ENCODE assay signal across 8 mouse cellular contexts in the genomic region with DNA sequence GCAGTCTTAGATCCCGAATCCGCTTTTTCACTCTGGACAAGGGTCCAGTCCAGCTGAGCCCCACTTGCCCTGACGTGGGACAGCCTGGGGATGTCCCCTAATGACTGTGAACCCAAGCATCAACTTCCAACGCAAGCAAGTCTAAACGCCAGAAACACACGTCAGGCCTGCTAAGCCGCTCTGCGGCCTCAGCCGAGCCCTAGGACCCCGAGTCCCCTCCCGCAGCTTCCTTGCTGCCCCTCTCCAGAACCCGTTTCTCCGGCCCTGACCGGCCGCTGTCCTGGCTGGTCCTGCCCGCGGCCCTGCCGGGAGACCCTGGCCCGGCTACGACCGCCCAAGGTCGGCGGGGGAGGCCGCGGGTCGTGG. TPM values are rescaled to one million over a fixed set of nuclear protein-coding genes. Genes with fewer than 3 reads are reported as not detected.
DNase-seq lines count a peak whose midpoint lies in the region; ATAC-seq and TF ChIP-seq lines count a peak whose summit lies in the region.

No protein-coding gene starts in this region.

- no peak for TF ChIP-seq EP300 in liver, embryonic 14.5 days (IDR thresholded peaks at IDR 0.05; ENCODE audit: low read depth)

- peaks cover 10% of the 10 kb centered on the region; the same call in 1 of the 2 replicates for H3K4me1 ChIP-seq in lung, embryonic 15.5 days
- peaks cover 9% of the 10 kb centered on the region for H3K4me1 ChIP-seq in brown adipose tissue, adult 24 weeks (ENCODE audit: control insufficient read depth, insufficient read depth, insufficient read length, low read length)
- peaks cover 23% of the 10 kb centered on the region for H3K4me1 ChIP-seq in hindbrain, embryonic 10.5 days (replicated peaks)
- peaks cover 6 to 9% of the 10 kb centered on the region in 2 experiments; a peak in 3 of 4 replicates for H3K4me1 ChIP-seq in liver, embryonic 14.5 days (replicated peaks; ENCODE audit: control insufficient read depth in 2 of 2, insufficient read depth in 2 of 2, low read length in 1 of 2)

- TF ChIP-seq CTCF in liver, embryonic 14.5 days (IDR thresholded peaks at IDR 0.05; ENCODE audit: low read depth), result no peak

- no peaks in the 10 kb centered on the region for H3K27me3 ChIP-seq in lung, embryonic 15.5 days
- H3K27me3 ChIP-seq in hindbrain, embryonic 10.5 days (ENCODE audit: insufficient read depth, poor library complexity, severe bottlenecking), result 0 out of 2 replicates have a peak, but pooled peaks cover 3% of the 10 kb centered on the region
- no peaks in the 10 kb centered on the region for H3K27me3 ChIP-seq in liver, embryonic 14.5 days (ENCODE audit: control insufficient read depth, insufficient read depth, low read length)

- H3K36me3 ChIP-seq in lung, embryonic 15.5 days, result no peaks in the 10 kb centered on the region
- H3K36me3 ChIP-seq in hindbrain, embryonic 10.5 days, result no peaks in the 10 kb centered on the region
- H3K36me3 ChIP-seq in liver, embryonic 14.5 days (replicated peaks; ENCODE audit: control insufficient read depth, insufficient read depth, low read depth), result no peaks in the 10 kb centered on the region

- intact Hi-C loops in left cerebral cortex, postnatal 14 days (cut with DNase I), result no loop called here

- 2% methylated on average over 25 of the region's 26 CpGs for WGBS in lung, embryonic 15.5 days
- WGBS in hindbrain, embryonic 10.5 days, result 2% methylated on average over 26 of the region's 26 CpGs
- WGBS in liver, embryonic 14.5 days (ENCODE audit: insufficient replicate concordance), result 3% methylated on average over 26 of the region's 26 CpGs

- no peak for DNase-seq in lung, postnatal 25 days (ENCODE audit: low spot score)
- no peak for DNase-seq in hindbrain, embryonic 10.5 days (ENCODE audit: low spot score)
- no peak for DNase-seq in liver, embryonic 14.5 days (ENCODE audit: low read depth in 3 of 3, low spot score in 3 of 3)
- DNase-seq in retina, postnatal 1 day, result peak; percentile 68
- DNase-seq in adrenal gland, postnatal 25 days, result no peak
- no peak for DNase-seq in left cerebral cortex, postnatal 14 days (ENCODE audit: low spot score in 2 of 2)

- no peaks in the 10 kb centered on the region for H3K9me3 ChIP-seq in lung, embryonic 15.5 days
- 0 out of 2 replicates have a peak, but pooled peaks cover 3% of the 10 kb centered on the region for H3K9me3 ChIP-seq in hindbrain, embryonic 10.5 days
- no peaks in the 10 kb centered on the region for H3K9me3 ChIP-seq in liver, embryonic 14.5 days (ENCODE audit: control insufficient read depth, low read length)

- H3K9ac ChIP-seq in lung, embryonic 15.5 days, result peak overlapping the region; percentile 83
- peak overlapping the region; percentile 92 for H3K9ac ChIP-seq in liver, embryonic 14.5 days (replicated peaks)

- H3K4me3 ChIP-seq in lung, embryonic 15.5 days, result peak overlapping the region; percentile 83
- peak overlapping the region; percentile 89 for H3K4me3 ChIP-seq in brown adipose tissue, adult 24 weeks (ENCODE audit: insufficient read depth, low read depth, low read length)
- H3K4me3 ChIP-seq in hindbrain, embryonic 10.5 days, result peak overlapping the region; percentile 82
- peak overlapping the region; percentile 72 to 74 for H3K4me3 ChIP-seq in liver, embryonic 14.5 days (ENCODE audit: insufficient read depth in 1 of 2, low read depth in 2 of 2, low read length in 2 of 2)

- peak overlapping the region; percentile 84 for H3K27ac ChIP-seq in lung, embryonic 15.5 days
- peak overlapping the region; percentile 96 for H3K27ac ChIP-seq in brown adipose tissue, adult 24 weeks (replicated peaks; ENCODE audit: low read depth, low read length)
- H3K27ac ChIP-seq in hindbrain, embryonic 10.5 days, result peak overlapping the region; percentile 92
- peak overlapping the region; percentile 34 for H3K27ac ChIP-seq in liver, embryonic 14.5 days

- peak overlapping the region; percentile 94 for H3K4me2 ChIP-seq in lung, embryonic 15.5 days
- H3K4me2 ChIP-seq in liver, embryonic 14.5 days (ENCODE audit: low read depth), result peak overlapping the region; percentile 72

- ATAC-seq in lung, embryonic 15.5 days (ENCODE audit: borderline replicate concordance, extremely low read depth, low FRiP score, low TSS enrichment), result peak; percentile 71
- ATAC-seq in liver, embryonic 14.5 days (ENCODE audit: insufficient read depth), result peak; percentile 52

RNA-seq across cellular contexts. Expression of gene Urgcp, which starts 21.6 kb away (rescaled TPM):
- 24.6 and 24.8 TPM in 2 replicates for polyA plus RNA-seq in lung, embryonic 15.5 days (2015; fragmentation: Nextera tagmentation; extraction: Ambion mirVana)
- polyA plus RNA-seq in brown adipose tissue, adult 24 weeks (2012; ENCODE audit: insufficient read depth, insufficient read length, missing spikeins), result 30.8 and 34.1 TPM in 2 replicates
- polyA plus RNA-seq in hindbrain, embryonic 10.5 days (2016; fragmentation: Nextera tagmentation; extraction: Ambion mirVana), result 18.1 and 20.4 TPM in 2 replicates
- polyA plus RNA-seq in liver, embryonic 14.5 days (2012; rRNA removed), result 2.9 and 3.5 TPM in 2 replicates
- 4.7 and 6.3 TPM in 2 replicates for polyA plus RNA-seq in liver, embryonic 14.5 days (2014; fragmentation: Nextera tagmentation; extraction: Ambion mirVana)
- total RNA-seq in adrenal gland, postnatal 25 days (2021), result 33.8 and 58.8 TPM in 2 replicates
- total RNA-seq in left cerebral cortex, postnatal 14 days (2021), result 10 to 100 TPM; 55.9 to 60.8 TPM

RNA-seq across cellular contexts. Expression of gene Mrps24, which starts 25.1 kb away (rescaled TPM):
- 179 and 188 TPM in 2 replicates for polyA plus RNA-seq in lung, embryonic 15.5 days (2015; fragmentation: Nextera tagmentation; extraction: Ambion mirVana)
- 191 and 238 TPM in 2 replicates for polyA plus RNA-seq in brown adipose tissue, adult 24 weeks (2012; ENCODE audit: insufficient read depth, insufficient read length, missing spikeins)
- polyA plus RNA-seq in hindbrain, embryonic 10.5 days (2016; fragmentation: Nextera tagmentation; extraction: Ambion mirVana), result 144 and 183 TPM in 2 replicates
- polyA plus RNA-seq in liver, embryonic 14.5 days (2012; rRNA removed), result 46.6 and 61.8 TPM in 2 replicates
- 130 TPM in 2 replicates for polyA plus RNA-seq in liver, embryonic 14.5 days (2014; fragmentation: Nextera tagmentation; extraction: Ambion mirVana)
- total RNA-seq in adrenal gland, postnatal 25 days (2021), result 144 and 186 TPM in 2 replicates
- 10 to 100 TPM; 88.4 to 89.7 TPM for total RNA-seq in left cerebral cortex, postnatal 14 days (2021)

RNA-seq across cellular contexts. Expression of gene Dbnl, which starts 47.7 kb away (rescaled TPM):
- 111 and 115 TPM in 2 replicates for polyA plus RNA-seq in lung, embryonic 15.5 days (2015; fragmentation: Nextera tagmentation; extraction: Ambion mirVana)
- 18.7 and 21.8 TPM in 2 replicates for polyA plus RNA-seq in brown adipose tissue, adult 24 weeks (2012; ENCODE audit: insufficient read depth, insufficient read length, missing spikeins)
- polyA plus RNA-seq in hindbrain, embryonic 10.5 days (2016; fragmentation: Nextera tagmentation; extraction: Ambion mirVana), result 140 and 160 TPM in 2 replicates
- 27.8 and 31.3 TPM in 2 replicates for polyA plus RNA-seq in liver, embryonic 14.5 days (2012; rRNA removed)
- 35.9 and 39.7 TPM in 2 replicates for polyA plus RNA-seq in liver, embryonic 14.5 days (2014; fragmentation: Nextera tagmentation; extraction: Ambion mirVana)
- 66.2 and 77.8 TPM in 2 replicates for total RNA-seq in adrenal gland, postnatal 25 days (2021)
- 10 to 100 TPM; 78.4 to 79.8 TPM for total RNA-seq in left cerebral cortex, postnatal 14 days (2021)

Comparison
In these comparisons a context has a peak if more than half of its experiments do, and no peak if none do; other contexts are left out.
1. H3K27ac ChIP-seq: peak in every context shown above with its lines; median percentile 96 in brown adipose tissue, adult 24 weeks; 92 in hindbrain, embryonic 10.5 days; 84 in lung, embryonic 15.5 days; 34 in liver, embryonic 14.5 days.